In the genomic region with DNA sequence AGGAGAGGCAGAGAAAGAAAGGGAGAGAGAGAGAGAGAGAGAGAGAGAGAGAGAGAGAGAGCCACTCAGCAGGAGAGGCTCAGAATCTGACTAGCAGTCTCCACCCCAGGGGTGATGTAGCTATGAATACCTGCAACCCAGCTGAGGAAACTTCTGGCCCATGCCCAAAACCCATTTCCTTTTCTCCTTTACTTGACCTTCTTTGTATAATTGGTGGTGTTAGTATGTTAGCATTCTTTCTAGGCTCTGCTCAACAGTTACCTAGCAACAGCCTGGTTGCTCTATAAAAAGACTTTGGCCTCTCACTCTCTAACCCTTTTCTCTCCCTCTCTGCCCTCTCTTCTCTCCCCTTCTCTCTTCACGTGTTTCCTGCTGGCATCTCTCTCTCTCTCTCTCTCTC, we compare ENCODE assay signal across 11 mouse cellular contexts. TPM values are rescaled to one million over a fixed set of nuclear protein-coding genes. Genes with fewer than 3 reads are reported as not detected.
DNase-seq lines count a peak whose midpoint lies in the region; ATAC-seq lines count a peak whose summit lies in the region.
"Had no signal": no experiment of that assay in that cellular context is flagged by ENCODE, and none has a peak within 500 bp of the region (broad histone marks: within the 10 kb centered on the region; RNA-seq: fewer than 3 reads in every experiment).

No protein-coding gene starts in this region.

- H3K9me3 ChIP-seq in midbrain, embryonic 16.5 days (replicated peaks; ENCODE audit: control insufficient read depth, low read length, poor library complexity, severe bottlenecking) = no peaks in the 10 kb centered on the region
- H3K9me3 ChIP-seq in midbrain, embryonic 11.5 days (ENCODE audit: control insufficient read depth, low read length) = no peaks in the 10 kb centered on the region
- no peaks in the 10 kb centered on the region for H3K9me3 ChIP-seq in heart, embryonic 12.5 days (replicated peaks)
- H3K9me3 ChIP-seq in stomach, embryonic 14.5 days (ENCODE audit: control insufficient read depth, low read depth, low read length) = no peaks in the 10 kb centered on the region
- H3K9me3 ChIP-seq: liver, embryonic 15.5 days had no signal

- no peak overlapping the region for H3K4me3 ChIP-seq in midbrain, embryonic 16.5 days (ENCODE audit: low read depth, low read length)
- H3K4me3 ChIP-seq in midbrain, embryonic 11.5 days (ENCODE audit: low read depth, low read length) = no peak overlapping the region
- no peak overlapping the region for H3K4me3 ChIP-seq in heart, embryonic 12.5 days
- H3K4me3 ChIP-seq in stomach, embryonic 14.5 days (ENCODE audit: low read depth, low read length) = no peak overlapping the region
- H3K4me3 ChIP-seq: liver, embryonic 15.5 days had no signal

- H3K9ac ChIP-seq in midbrain, embryonic 16.5 days (ENCODE audit: low read depth, low read length) = no peak overlapping the region
- no peak overlapping the region for H3K9ac ChIP-seq in midbrain, embryonic 11.5 days (ENCODE audit: low read length)
- H3K9ac ChIP-seq in heart, embryonic 12.5 days = no peak overlapping the region
- no peak overlapping the region for H3K9ac ChIP-seq in stomach, embryonic 14.5 days (replicated peaks; ENCODE audit: low read depth, low read length)
- H3K9ac ChIP-seq: liver, embryonic 15.5 days had no signal

- no peak overlapping the region for H3K27ac ChIP-seq in midbrain, embryonic 16.5 days (ENCODE audit: low read length)
- H3K27ac ChIP-seq in midbrain, embryonic 11.5 days (ENCODE audit: low read depth, low read length) = no peak overlapping the region
- no peak overlapping the region for H3K27ac ChIP-seq in heart, embryonic 12.5 days (ENCODE audit: poor library complexity, severe bottlenecking)
- H3K27ac ChIP-seq in stomach, embryonic 14.5 days (ENCODE audit: low read length) = no peak overlapping the region
- H3K27ac ChIP-seq: liver, embryonic 15.5 days had no signal

- H3K4me2 ChIP-seq in midbrain, embryonic 16.5 days (ENCODE audit: low read length) = no peak overlapping the region
- H3K4me2 ChIP-seq in midbrain, embryonic 11.5 days = no peak overlapping the region
- peak overlapping the region; percentile 23 for H3K4me2 ChIP-seq in heart, embryonic 12.5 days
- H3K4me2 ChIP-seq in stomach, embryonic 14.5 days (replicated peaks; ENCODE audit: low read depth, low read length) = no peak overlapping the region
- H3K4me2 ChIP-seq: liver, embryonic 15.5 days had no signal

- H3K27me3 ChIP-seq in midbrain, embryonic 16.5 days (ENCODE audit: control insufficient read depth, insufficient read depth, low read depth, low read length) = no peaks in the 10 kb centered on the region
- no peaks in the 10 kb centered on the region for H3K27me3 ChIP-seq in midbrain, embryonic 11.5 days (ENCODE audit: control insufficient read depth, insufficient read depth, low read length)
- no peaks in the 10 kb centered on the region; the same call in 1 of the 2 replicates for H3K27me3 ChIP-seq in heart, embryonic 12.5 days (replicated peaks)
- no peaks in the 10 kb centered on the region for H3K27me3 ChIP-seq in stomach, embryonic 14.5 days (ENCODE audit: control insufficient read depth, insufficient read depth, low read length)
- H3K27me3 ChIP-seq: CH12.LX; liver, embryonic 15.5 days had no signal

- H3K4me1 ChIP-seq in midbrain, embryonic 16.5 days (ENCODE audit: control insufficient read depth, insufficient read depth, low read length) = peaks cover 5% of the 10 kb centered on the region; the same call in 1 of the 2 replicates
- 0 out of 2 replicates have a peak, but pooled peaks cover 2% of the 10 kb centered on the region for H3K4me1 ChIP-seq in midbrain, embryonic 11.5 days (ENCODE audit: control insufficient read depth, insufficient read depth, low read length)
- H3K4me1 ChIP-seq in heart, embryonic 12.5 days (replicated peaks) = peaks cover 9% of the 10 kb centered on the region
- 0 out of 2 replicates have a peak, but pooled peaks cover 9% of the 10 kb centered on the region for H3K4me1 ChIP-seq in stomach, embryonic 14.5 days (ENCODE audit: control insufficient read depth, insufficient read depth, low read length)
- H3K4me1 ChIP-seq: liver, embryonic 15.5 days had no signal

- peak; percentile 10 to 22 for DNase-seq in cerebellum, postnatal 10 days
- no peak for DNase-seq in cerebellum, postnatal 25 days
- DNase-seq in midbrain, embryonic 11.5 days (ENCODE audit: low spot score, missing footprints) = no peak
- DNase-seq in kidney, postnatal 25 days = peak; percentile 92 to 94
- DNase-seq in urinary bladder, postnatal 4 days (ENCODE audit: low spot score in 2 of 2) = no peak

- no peaks in the 10 kb centered on the region for H3K36me3 ChIP-seq in midbrain, embryonic 16.5 days (ENCODE audit: control insufficient read depth, insufficient read depth, low read length)
- no peaks in the 10 kb centered on the region for H3K36me3 ChIP-seq in midbrain, embryonic 11.5 days (ENCODE audit: control insufficient read depth, insufficient read depth, low read length)
- no peaks in the 10 kb centered on the region for H3K36me3 ChIP-seq in heart, embryonic 12.5 days
- H3K36me3 ChIP-seq in stomach, embryonic 14.5 days (ENCODE audit: control insufficient read depth, insufficient read depth, low read length) = no peaks in the 10 kb centered on the region
- H3K36me3 ChIP-seq: liver, embryonic 15.5 days had no signal

- peak; percentile 64; the same call in 1 of the 2 replicates for ATAC-seq in midbrain, embryonic 16.5 days
- ATAC-seq in midbrain, embryonic 11.5 days (ENCODE audit: low FRiP score) = no peak
- ATAC-seq in heart, embryonic 12.5 days (ENCODE audit: insufficient number of reproducible peaks, low FRiP score) = no peak
- ATAC-seq in stomach, embryonic 14.5 days (ENCODE audit: insufficient number of reproducible peaks, insufficient read depth, low FRiP score, low read depth) = peak; percentile 61; the same call in 1 of the 2 replicates

- WGBS in midbrain, embryonic 16.5 days = 0% methylated on average over 1 of the region's 1 CpGs
- 0% methylated on average over 1 of the region's 1 CpGs for WGBS in midbrain, embryonic 11.5 days
- WGBS in heart, embryonic 12.5 days = 11% methylated on average over 1 of the region's 1 CpGs
- 0% methylated on average over 1 of the region's 1 CpGs for WGBS in stomach, embryonic 14.5 days

RNA-seq across cellular contexts. Expression of a gene that starts 7.1 kb away (rescaled TPM):
- not detected in 2 replicates for polyA plus RNA-seq in midbrain, embryonic 16.5 days (2015; fragmentation: Nextera tagmentation; extraction: Ambion mirVana)
- polyA plus RNA-seq in midbrain, embryonic 11.5 days (2014; fragmentation: Nextera tagmentation; extraction: Ambion mirVana) = not detected in 2 replicates
- polyA plus RNA-seq in heart, embryonic 12.5 days (2016; fragmentation: Nextera tagmentation; extraction: Ambion mirVana) = not detected in 2 replicates
- polyA plus RNA-seq in stomach, embryonic 14.5 days (2014; fragmentation: Nextera tagmentation; extraction: Ambion mirVana) = not detected in 2 replicates
- polyA plus RNA-seq: embryonic facial prominence, embryonic 11.5 days had no signal

RNA-seq across cellular contexts. Expression of a gene that starts 7.1 kb away (rescaled TPM):
- 0.62 and 1.2 TPM in 2 replicates for polyA plus RNA-seq in midbrain, embryonic 16.5 days (2015; fragmentation: Nextera tagmentation; extraction: Ambion mirVana)
- 0.75 and 1.3 TPM in 2 replicates for polyA plus RNA-seq in midbrain, embryonic 11.5 days (2014; fragmentation: Nextera tagmentation; extraction: Ambion mirVana)
- 2.4 and 3.6 TPM in 2 replicates for polyA plus RNA-seq in heart, embryonic 12.5 days (2016; fragmentation: Nextera tagmentation; extraction: Ambion mirVana)
- polyA plus RNA-seq in stomach, embryonic 14.5 days (2014; fragmentation: Nextera tagmentation; extraction: Ambion mirVana) = 1.9 and 3.8 TPM in 2 replicates
- polyA plus RNA-seq: embryonic facial prominence, embryonic 11.5 days; liver, embryonic 15.5 days had no signal

RNA-seq across cellular contexts. Expression of a gene that starts 13.4 kb away (rescaled TPM):
- 5.2 and 5.4 TPM in 2 replicates for polyA plus RNA-seq in midbrain, embryonic 16.5 days (2015; fragmentation: Nextera tagmentation; extraction: Ambion mirVana)
- 4.7 TPM in 2 replicates for polyA plus RNA-seq in midbrain, embryonic 11.5 days (2014; fragmentation: Nextera tagmentation; extraction: Ambion mirVana)
- 20.0 and 21.3 TPM in 2 replicates for polyA plus RNA-seq in heart, embryonic 12.5 days (2016; fragmentation: Nextera tagmentation; extraction: Ambion mirVana)
- 14.4 and 16.2 TPM in 2 replicates for polyA plus RNA-seq in stomach, embryonic 14.5 days (2014; fragmentation: Nextera tagmentation; extraction: Ambion mirVana)

RNA-seq across cellular contexts. Expression of a gene that starts 17.5 kb away (rescaled TPM):
- 6.2 and 7.2 TPM in 2 replicates for polyA plus RNA-seq in midbrain, embryonic 16.5 days (2015; fragmentation: Nextera tagmentation; extraction: Ambion mirVana)
- polyA plus RNA-seq in midbrain, embryonic 11.5 days (2014; fragmentation: Nextera tagmentation; extraction: Ambion mirVana) = 7.1 and 7.3 TPM in 2 replicates
- 28.7 and 28.8 TPM in 2 replicates for polyA plus RNA-seq in heart, embryonic 12.5 days (2016; fragmentation: Nextera tagmentation; extraction: Ambion mirVana)
- 20.4 and 21.6 TPM in 2 replicates for polyA plus RNA-seq in stomach, embryonic 14.5 days (2014; fragmentation: Nextera tagmentation; extraction: Ambion mirVana)

RNA-seq across cellular contexts. Expression of a gene that starts 20.5 kb away (rescaled TPM):
- 1.3 and 1.5 TPM in 2 replicates for polyA plus RNA-seq in midbrain, embryonic 16.5 days (2015; fragmentation: Nextera tagmentation; extraction: Ambion mirVana)
- 0.62 and 0.83 TPM in 2 replicates for polyA plus RNA-seq in midbrain, embryonic 11.5 days (2014; fragmentation: Nextera tagmentation; extraction: Ambion mirVana)
- polyA plus RNA-seq in heart, embryonic 12.5 days (2016; fragmentation: Nextera tagmentation; extraction: Ambion mirVana) = 5.3 and 6.9 TPM in 2 replicates
- 5.5 and 8.2 TPM in 2 replicates for polyA plus RNA-seq in stomach, embryonic 14.5 days (2014; fragmentation: Nextera tagmentation; extraction: Ambion mirVana)

Comparison
In these comparisons a context has a peak if more than half of its experiments do, and no peak if none do; other contexts are left out.
1. DNase-seq: peak in cerebellum, postnatal 10 days (2 of 2) and kidney, postnatal 25 days (2 of 2); none in cerebellum, postnatal 25 days (0 of 2), midbrain, embryonic 11.5 days (single experiment) and urinary bladder, postnatal 4 days (0 of 2).
2. ATAC-seq: peak in midbrain, embryonic 16.5 days (single experiment) and stomach, embryonic 14.5 days (single experiment); none in midbrain, embryonic 11.5 days (single experiment) and heart, embryonic 12.5 days (single experiment).